Mouse (Mus musculus) liver, embryonic 13.5 days (tissue): ENCODE results near the gene Rad52. TPM values are rescaled to one million over a fixed set of nuclear protein-coding genes. Genes with fewer than 3 reads are reported as not detected.

Experiments used
- ATAC-seq: fragments of 200-750 bp; cut with Nextera tagmentation; 2 replicates; pipeline ENCODE4 v1.8.0; 2017; ENCODE audit warnings: low read depth, mild to moderate bottlenecking, moderate number of reproducible peaks, moderate library complexity
- DNase-seq: peaks from one replicate; pipeline ENCODE4 v3.0.0; 2022
- H3K27ac ChIP-seq: fragments of 300-500 bp; sonication (generic); 2 replicates; pipeline ENCODE4 v1.5.1; 2015; ENCODE audit warnings: moderate library complexity, mild to moderate bottlenecking, inconsistent platforms
- H3K27me3 ChIP-seq: fragments of 300-500 bp; sonication (generic); 2 replicates; pipeline ENCODE4 v1.6.1; 2015; ENCODE audit warnings: mild to moderate bottlenecking, inconsistent platforms
- H3K36me3 ChIP-seq: fragments of 300-500 bp; sonication (generic); 2 replicates; pipeline ENCODE4 v1.6.1; 2015; ENCODE audit warnings: mild to moderate bottlenecking, inconsistent platforms
- H3K4me1 ChIP-seq: fragments of 300-500 bp; sonication (generic); replicated peaks from 2 replicates; pipeline ENCODE4 v1.6.1; 2015; ENCODE audit warnings: inconsistent platforms
- H3K4me2 ChIP-seq: fragments of 300-500 bp; sonication (generic); 2 replicates; pipeline ENCODE4 v1.6.1; 2015; ENCODE audit warnings: inconsistent platforms, mild to moderate bottlenecking, moderate library complexity
- H3K4me3 ChIP-seq: fragments of 300-500 bp; sonication (generic); replicated peaks from 2 replicates; pipeline ENCODE4 v1.5.1; 2015; ENCODE audit warnings: mild to moderate bottlenecking, inconsistent platforms
- H3K9ac ChIP-seq: fragments of 300-500 bp; sonication (generic); 2 replicates; pipeline ENCODE4 v1.6.1; 2015; ENCODE audit warnings: mild to moderate bottlenecking, inconsistent platforms
- H3K9me3 ChIP-seq: fragments of 300-500 bp; sonication (generic); replicated peaks from 2 replicates; pipeline ENCODE4 v1.6.1; 2016; ENCODE audit warnings: inconsistent platforms
- WGBS: fragments of 180-500 bp; shearing (Covaris S2); methylation state at CpG from one replicate; pipeline ENCODE4 v1.1.7; 2015; ENCODE audit not compliant: insufficient replicate concordance; 5-methylcytosine and 5-hydroxymethylcytosine counted together
- polyA plus RNA-seq: library from polyadenylated mRNA; unstranded; fragments of >200 nt; fragmentation: Nextera tagmentation; extraction: Ambion mirVana; gene quantifications from 2 replicates; pipeline ENCODE4 v1.2.1, GENCODE M21; 2015

Rad52 gene
- polyA plus RNA-seq, 1 experiment from 2014 or later: 11.2 TPM

GRCm38 (mm10) chr6:119915710-119916109, 13.2 kb downstream of the Rad52 start:
- H3K4me3 ChIP-seq: no peak overlapping the region
- no peak overlapping the region for H3K27ac ChIP-seq
- ATAC-seq: no peak
- no peak for DNase-seq
- no peak overlapping the region for H3K9ac ChIP-seq
- H3K4me2 ChIP-seq: no peak overlapping the region
- H3K27me3 ChIP-seq: no peaks in the 10 kb centered on the region
- H3K9me3 ChIP-seq: no peaks in the 10 kb centered on the region
- 80% methylated on average over 5 of the region's 5 CpGs for WGBS
- H3K36me3 ChIP-seq: peaks cover 85% of the 10 kb centered on the region
- no peaks in the 10 kb centered on the region for H3K4me1 ChIP-seq

GRCm38 (mm10) chr6:119918561-119919181, 16.2 kb downstream of the Rad52 start:
- Histone ChIP-seq H3K4me3 (no peak overlapping the region), H3K27me3 (no peaks in the 10 kb centered on the region), H3K9me3 (no peaks in the 10 kb centered on the region), H3K4me1 (no peaks in the 10 kb centered on the region), H3K9ac (no peak overlapping the region), H3K27ac (no peak overlapping the region), H3K4me2 (no peak overlapping the region), H3K36me3 (peaks cover 86% of the 10 kb centered on the region)
- ATAC-seq (peak; percentile 36; the same call in 1 of the 2 replicates), DNase-seq (peak; percentile 15)
- 41% methylated on average over 16 of the region's 16 CpGs for WGBS

DNA sequence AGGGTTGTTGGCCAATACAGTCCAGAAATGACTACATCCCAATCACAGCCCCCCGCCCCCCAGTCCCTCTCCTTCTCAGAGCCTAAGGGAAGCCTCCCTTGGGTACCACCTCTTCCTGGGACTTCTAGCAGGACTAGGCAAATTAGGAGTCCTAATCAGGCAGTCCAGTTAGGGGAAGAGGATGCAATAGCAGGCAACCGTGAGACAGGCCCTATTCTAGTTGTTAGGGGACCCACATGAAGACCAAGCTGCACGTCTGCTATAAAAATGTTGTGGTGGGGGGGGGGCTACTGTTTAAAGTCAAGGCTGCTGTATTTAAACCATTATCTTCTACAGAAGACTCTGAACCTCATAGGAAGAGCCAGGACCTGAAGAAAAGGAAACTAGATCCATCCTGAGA, 19.6 kb downstream of the Rad52 start:
- H3K9ac ChIP-seq: no peak overlapping the region
- peaks cover 92% of the 10 kb centered on the region for H3K36me3 ChIP-seq
- H3K9me3 ChIP-seq: no peaks in the 10 kb centered on the region
- 83% methylated on average over 3 of the region's 3 CpGs for WGBS
- no peaks in the 10 kb centered on the region for H3K27me3 ChIP-seq
- no peaks in the 10 kb centered on the region for H3K4me1 ChIP-seq
- no peak overlapping the region for H3K4me2 ChIP-seq
- no peak overlapping the region for H3K27ac ChIP-seq
- ATAC-seq: no peak
- DNase-seq: no peak
- H3K4me3 ChIP-seq: no peak overlapping the region

GRCm38 (mm10) chr6:119922544-119922943, 20.0 kb downstream of the Rad52 start:
- WGBS: 89% methylated on average over 4 of the region's 4 CpGs
- H3K4me1 ChIP-seq: no peaks in the 10 kb centered on the region
- peaks cover 93% of the 10 kb centered on the region for H3K36me3 ChIP-seq
- H3K4me2 ChIP-seq: no peak overlapping the region
- no peaks in the 10 kb centered on the region for H3K27me3 ChIP-seq
- ATAC-seq (no peak), DNase-seq (no peak)
- H3K9ac ChIP-seq: no peak overlapping the region
- H3K27ac ChIP-seq: no peak overlapping the region
- no peaks in the 10 kb centered on the region for H3K9me3 ChIP-seq
- no peak overlapping the region for H3K4me3 ChIP-seq

- Histone ChIP-seq H3K27ac (no peak overlapping the region), H3K9ac (no peak overlapping the region), H3K4me2 (no peak overlapping the region), H3K9me3 (no peaks in the 10 kb centered on the region), H3K4me3 (no peak overlapping the region), H3K4me1 (no peaks in the 10 kb centered on the region), H3K36me3 (peaks cover 96% of the 10 kb centered on the region), H3K27me3 (no peaks in the 10 kb centered on the region)
- ATAC-seq (no peak), DNase-seq (no peak)
- 57% methylated on average over 4 of the region's 4 CpGs for whole genome bisulfite sequencing
These were observed 21.9 kb downstream of the Rad52 start for GRCm38 (mm10) chr6:119924235-119925005.

Other genes starting within 250 kb of the Rad52 start
- gene Erc1, start 54.5 kb upstream of the Rad52 start, polyA plus RNA-seq: 3.9 TPM in 2 replicates
- 32.8 and 34.8 TPM in 2 replicates for gene Wnk1, start 136.0 kb downstream of the Rad52 start, polyA plus RNA-seq
- gene Ninj2, start 190.7 kb downstream of the Rad52 start, polyA plus RNA-seq: not detected in 2 replicates